Mouse (Mus musculus) MEL (cell line): ENCODE measurements around the gene Gm17324. TPM values are rescaled to one million over a fixed set of nuclear protein-coding genes. Genes with fewer than 3 reads are reported as not detected.

Experiments
- DNase-seq: peaks from one replicate; pipeline ENCODE4 v3.0.0; 2011; ENCODE audit warnings: low read depth, low spot score
- H3K27ac ChIP-seq: 2 replicates; pipeline ENCODE4 v1.5.1; 2012; ENCODE audit warnings: low read depth, mild to moderate bottlenecking, control low read depth, low read length, moderate library complexity; ENCODE audit not compliant: control insufficient read depth
- H3K27me3 ChIP-seq, 2 experiments: fragments of 150-350 bp in 1 of 2; sonication (generic) in 1 of 2; 2 replicates each; pipeline ENCODE4 v1.6.1; 2012; ENCODE audit warnings: low read length in 2 of 2, mild to moderate bottlenecking in 2 of 2, improper control_type of control experiment in 1 of 2, moderate library complexity in 1 of 2; ENCODE audit not compliant: insufficient read depth in 2 of 2, control insufficient read depth in 1 of 2
- H3K36me3 ChIP-seq, 2 experiments: 2 replicates each; pipeline ENCODE4 v1.6.1; 2012 to 2014; ENCODE audit warnings: low read length in 2 of 2, improper control_type of control experiment in 1 of 2, inconsistent platforms in 1 of 2, mild to moderate bottlenecking in 1 of 2; ENCODE audit not compliant: insufficient read depth in 2 of 2, control insufficient read depth in 1 of 2
- H3K4me1 ChIP-seq, 2 experiments: fragments of 150-350 bp in 1 of 2; sonication (generic) in 1 of 2; 2 replicates each; pipeline ENCODE4 v1.6.1; 2012; ENCODE audit warnings: low read length in 2 of 2, improper control_type of control experiment in 1 of 2, mild to moderate bottlenecking in 1 of 2; ENCODE audit not compliant: insufficient read depth in 2 of 2, control insufficient read depth in 1 of 2
- H3K4me3 ChIP-seq, 2 experiments: fragments of 150-350 bp in 1 of 2; sonication (generic) in 1 of 2; 2 replicates each; pipeline ENCODE4 v1.5.1; 2012; ENCODE audit warnings: low read depth in 2 of 2, low read length in 2 of 2, mild to moderate bottlenecking in 2 of 2, moderate library complexity in 2 of 2, control low read depth in 1 of 2, improper control_type of control experiment in 1 of 2; ENCODE audit not compliant: control insufficient read depth in 1 of 2, insufficient read depth in 1 of 2
- H3K79me2 ChIP-seq: 2 replicates; pipeline ENCODE4 v1.6.1; 2012; ENCODE audit warnings: mild to moderate bottlenecking, low read length, moderate library complexity; ENCODE audit not compliant: control insufficient read depth, poor library complexity, insufficient read depth
- H3K9ac ChIP-seq: 2 replicates; pipeline ENCODE4 v1.6.1; 2012; ENCODE audit warnings: low read depth, mild to moderate bottlenecking, control low read depth, low read length, moderate library complexity; ENCODE audit not compliant: control insufficient read depth, poor library complexity, severe bottlenecking
- H3K9me3 ChIP-seq: fragments of 150-350 bp; sonication (generic); replicated peaks from 2 replicates; pipeline ENCODE4 v1.6.1; 2012; ENCODE audit warnings: mild to moderate bottlenecking, low read length, improper control_type of control experiment, moderate library complexity; ENCODE audit not compliant: insufficient read depth
- E2F4 ChIP-seq: IDR thresholded peaks from 2 replicates; pipeline ENCODE4 v1.6.1; 2011; ENCODE audit warnings: low read depth, low read length, improper control_type of control experiment, borderline replicate concordance
- EP300 ChIP-seq, 2 experiments: IDR thresholded peaks; 2 replicates each; pipeline ENCODE4 v1.6.1; 2011; ENCODE audit warnings: improper control_type of control experiment in 2 of 2, low read length in 2 of 2, low read depth in 1 of 2, mild to moderate bottlenecking in 1 of 2
- ETS1 ChIP-seq: IDR thresholded peaks from 2 replicates; pipeline ENCODE4 v1.6.1; 2012; ENCODE audit warnings: low read depth, mild to moderate bottlenecking, inconsistent platforms, low read length, improper control_type of control experiment, moderate library complexity
- HCFC1 ChIP-seq: IDR thresholded peaks from 2 replicates; pipeline ENCODE4 v1.6.1; 2012; ENCODE audit warnings: low read depth, mild to moderate bottlenecking, inconsistent platforms, low read length, improper control_type of control experiment, moderate library complexity
- KAT2A ChIP-seq: conservative IDR thresholded peaks from 2 replicates; pipeline ENCODE4 v1.6.1; 2012; ENCODE audit warnings: low read depth, low read length, improper control_type of control experiment, inconsistent platforms
- MAX ChIP-seq: IDR thresholded peaks from 2 replicates; pipeline ENCODE4 v1.6.1; 2011; ENCODE audit warnings: low read length, improper control_type of control experiment
- MAZ ChIP-seq: IDR thresholded peaks from 2 replicates; pipeline ENCODE4 v1.6.1; 2012; ENCODE audit warnings: low read depth, mild to moderate bottlenecking, inconsistent platforms, low read length, improper control_type of control experiment
- MYB ChIP-seq: IDR thresholded peaks from 2 replicates; pipeline ENCODE4 v1.6.1; 2011; ENCODE audit warnings: mild to moderate bottlenecking, low read depth, low read length, improper control_type of control experiment
- MYC ChIP-seq: IDR thresholded peaks from 2 replicates; pipeline ENCODE4 v1.6.1; 2011; ENCODE audit warnings: low read depth, mild to moderate bottlenecking, low read length, improper control_type of control experiment, moderate library complexity
- NRF1 ChIP-seq: IDR thresholded peaks from 2 replicates; pipeline ENCODE4 v1.6.1; 2014; ENCODE audit warnings: low read depth, mild to moderate bottlenecking, inconsistent platforms, low read length, improper control_type of control experiment, moderate library complexity; ENCODE audit not compliant: poor library complexity, insufficient read depth, severe bottlenecking
- POLR2AphosphoS2 ChIP-seq: IDR thresholded peaks from 2 replicates; pipeline ENCODE4 v1.6.1; 2011; ENCODE audit warnings: low read length, improper control_type of control experiment
- POLR2AphosphoS5 ChIP-seq: IDR thresholded peaks from 2 replicates; pipeline ENCODE4 v1.6.1; 2012; ENCODE audit warnings: low read depth, borderline replicate concordance, mild to moderate bottlenecking, inconsistent platforms, low read length, moderate library complexity, mixed read lengths
- SMC3 ChIP-seq: IDR thresholded peaks from 2 replicates; pipeline ENCODE4 v1.6.1; 2011; ENCODE audit warnings: low read depth, low read length, improper control_type of control experiment
- USF1 ChIP-seq: IDR thresholded peaks from 2 replicates; pipeline ENCODE4 v1.6.1; 2014; ENCODE audit warnings: low read depth, mild to moderate bottlenecking, inconsistent platforms, low read length, improper control_type of control experiment, moderate library complexity
- USF2 ChIP-seq, 2 experiments: IDR thresholded peaks; 2 replicates each; pipeline ENCODE4 v1.6.1; 2011 to 2012; ENCODE audit warnings: improper control_type of control experiment in 2 of 2, low read length in 2 of 2, borderline replicate concordance in 1 of 2, inconsistent platforms in 1 of 2, low read depth in 1 of 2, mild to moderate bottlenecking in 1 of 2; ENCODE audit not compliant: insufficient read depth in 1 of 2
- ZKSCAN1 ChIP-seq: IDR thresholded peaks from 2 replicates; pipeline ENCODE4 v1.6.1; 2012; ENCODE audit warnings: low read depth, mild to moderate bottlenecking, inconsistent platforms, low read length, improper control_type of control experiment, moderate library complexity
- ZMIZ1 ChIP-seq: IDR thresholded peaks from 2 replicates; pipeline ENCODE4 v1.6.1; 2012; ENCODE audit warnings: low read depth, mild to moderate bottlenecking, inconsistent platforms, low read length, improper control_type of control experiment, moderate library complexity
- polyA plus RNA-seq, 2 experiments: library from polyadenylated mRNA; stranded (reverse) in 1 of 2; unstranded in 1 of 2; fragments of >175 nt in 1 of 2; fragments of >200 nt in 1 of 2; gene quantifications; 2 replicates each; pipeline versions ENCODE4 v1.2.1 to v1.2.4; 2012; ENCODE audit warnings: low replicate concordance in 2 of 2, low read depth in 1 of 2; ENCODE audit not compliant: insufficient read length in 2 of 2, insufficient read depth in 1 of 2, missing spikeins in 1 of 2
- total RNA-seq: library from RNA; depleted of rRNA; stranded (reverse); fragments of 300-350 nt; gene quantifications from 2 replicates; pipeline ENCODE4 v1.2.3, GENCODE M21; 2012

The Gm17324 gene
- total and polyA plus RNA-seq, 3 experiments = 0.36 to 1.8 TPM; not detected in 1

DNA sequence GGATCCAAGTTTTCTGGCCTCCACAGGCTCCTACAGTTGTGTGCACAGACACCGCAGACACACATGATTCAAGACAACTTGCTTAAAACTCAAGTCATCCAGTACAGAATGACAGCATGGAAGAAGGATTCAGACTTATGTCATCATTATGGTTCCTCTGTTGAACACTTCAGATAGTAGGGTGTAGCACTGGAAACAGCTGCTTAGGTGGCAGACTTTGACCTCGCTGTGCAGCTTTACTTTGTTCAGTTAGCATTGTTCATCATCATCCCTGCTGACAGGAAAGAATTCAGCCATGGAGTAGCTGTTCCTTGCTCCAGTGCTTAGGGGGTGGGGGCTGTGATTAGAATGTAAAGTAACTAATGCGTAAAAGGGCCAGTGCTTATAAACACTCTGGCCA lies 17.1 kb upstream of the Gm17324 start:
- no peak for TF ChIP-seq SMC3
- TF ChIP-seq POLR2AphosphoS2 = no peak
- TF ChIP-seq MYC = no peak

DNA sequence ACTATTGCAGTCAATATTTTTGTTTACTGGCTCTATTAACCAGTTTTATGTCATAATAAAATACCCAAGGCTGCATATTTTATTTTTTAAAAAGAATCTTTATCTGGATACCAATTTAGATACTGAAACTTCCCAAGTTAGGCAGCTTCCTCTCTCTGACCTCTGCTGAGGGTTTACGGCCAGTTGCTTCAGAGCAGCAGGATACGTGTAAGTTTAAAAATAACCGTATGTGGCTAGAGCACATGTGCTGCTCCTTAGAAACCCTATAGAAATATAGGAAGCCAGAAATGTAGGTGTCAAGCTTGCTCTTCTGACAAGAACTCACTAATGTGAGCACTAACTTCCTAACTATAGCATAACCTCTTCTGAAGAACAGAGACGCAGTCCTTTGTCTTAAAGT lies 14.8 kb upstream of the Gm17324 start:
- H3K4me1 ChIP-seq = no peaks in the 10 kb centered on the region
- no peak overlapping the region for H3K9ac ChIP-seq
- no peaks in the 10 kb centered on the region for H3K27me3 ChIP-seq
- no peak overlapping the region for H3K27ac ChIP-seq
- no peaks in the 10 kb centered on the region for H3K79me2 ChIP-seq
- TF ChIP-seq KAT2A = no peak
- TF ChIP-seq ZKSCAN1 = no peak
- no peak for TF ChIP-seq POLR2AphosphoS2
- no peak for TF ChIP-seq POLR2AphosphoS5
- TF ChIP-seq USF1 = no peak
- DNase-seq = no peak
- no peak overlapping the region for H3K4me3 ChIP-seq
- peaks cover 0 to 45% of the 10 kb centered on the region in 2 experiments; a peak in 2 of 4 replicates for H3K36me3 ChIP-seq
- no peaks in the 10 kb centered on the region for H3K9me3 ChIP-seq

More for the DNA sequence above, 17.1 kb upstream of the Gm17324 start:
- DNase-seq = no peak
- Histone ChIP-seq H3K36me3 (peaks cover 0 to 34% of the 10 kb centered on the region in 2 experiments; a peak in 2 of 4 replicates), H3K27me3 (no peaks in the 10 kb centered on the region), H3K9me3 (no peaks in the 10 kb centered on the region), H3K79me2 (no peaks in the 10 kb centered on the region), H3K4me1 (no peaks in the 10 kb centered on the region), H3K4me3 (no peak overlapping the region), H3K27ac (no peak overlapping the region), H3K9ac (no peak overlapping the region)

DNA sequence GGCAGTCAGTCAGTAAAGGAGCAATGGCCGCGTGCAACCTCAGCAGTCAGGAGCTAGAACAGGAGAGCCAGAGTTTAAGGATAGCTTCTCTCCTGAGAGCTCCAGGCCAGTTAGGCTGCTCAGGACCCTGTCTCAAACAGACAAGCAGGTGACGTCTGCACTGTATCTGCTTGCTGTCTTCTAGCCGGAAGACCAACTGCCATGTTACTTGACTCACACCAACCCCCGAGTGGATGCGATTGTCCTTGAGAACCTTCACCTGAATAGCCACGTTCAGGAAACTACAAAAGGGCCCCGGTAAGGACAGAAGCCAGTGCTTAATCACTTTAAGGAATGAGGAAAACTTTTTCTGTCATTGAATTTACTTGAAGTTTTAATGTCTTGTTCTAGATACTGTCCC lies 8.4 kb upstream of the Gm17324 start:
- no peak overlapping the region for H3K9ac ChIP-seq

More for the DNA sequence above, 8.4 kb upstream of the Gm17324 start:
- H3K27me3 ChIP-seq = no peaks in the 10 kb centered on the region
- TF ChIP-seq MAX = no peak
- TF ChIP-seq HCFC1 = no peak
- no peak for TF ChIP-seq NRF1
- TF ChIP-seq USF1 = no peak
- TF ChIP-seq MYB = no peak
- TF ChIP-seq ZMIZ1 = no peak
- no peak for TF ChIP-seq MAZ
- no peak for TF ChIP-seq POLR2AphosphoS2
- TF ChIP-seq E2F4 = no peak
- no peak for TF ChIP-seq EP300 (IDR thresholded peaks at IDR 0.05; ENCODE audit: low read depth in 1 of 2, low read length in 2 of 2)
- TF ChIP-seq ETS1 = no peak
- TF ChIP-seq USF2 (IDR thresholded peaks at IDR 0.05; ENCODE audit: borderline replicate concordance in 1 of 2, insufficient read depth in 1 of 2, low read depth in 1 of 2, low read length in 2 of 2) = no peak
- no peak for DNase-seq
- no peaks in the 10 kb centered on the region for H3K9me3 ChIP-seq
- peaks cover 15 to 46% of the 10 kb centered on the region in 2 experiments for H3K36me3 ChIP-seq
- H3K27ac ChIP-seq = no peak overlapping the region
- H3K79me2 ChIP-seq = 0 out of 2 replicates have a peak, but pooled peaks cover 1% of the 10 kb centered on the region
- H3K4me1 ChIP-seq = peaks cover 5 to 7% of the 10 kb centered on the region in 2 experiments; a peak in 3 of 4 replicates
- H3K4me3 ChIP-seq = no peak overlapping the region
